Mouse (Mus musculus): ENCODE measurements around the gene Thada. TPM values are rescaled to one million over a fixed set of nuclear protein-coding genes. Genes with fewer than 3 reads are reported as not detected.

Gene Thada
- polyA plus RNA-seq, 2 experiments: 2.0 to 2.5 TPM

DNA sequence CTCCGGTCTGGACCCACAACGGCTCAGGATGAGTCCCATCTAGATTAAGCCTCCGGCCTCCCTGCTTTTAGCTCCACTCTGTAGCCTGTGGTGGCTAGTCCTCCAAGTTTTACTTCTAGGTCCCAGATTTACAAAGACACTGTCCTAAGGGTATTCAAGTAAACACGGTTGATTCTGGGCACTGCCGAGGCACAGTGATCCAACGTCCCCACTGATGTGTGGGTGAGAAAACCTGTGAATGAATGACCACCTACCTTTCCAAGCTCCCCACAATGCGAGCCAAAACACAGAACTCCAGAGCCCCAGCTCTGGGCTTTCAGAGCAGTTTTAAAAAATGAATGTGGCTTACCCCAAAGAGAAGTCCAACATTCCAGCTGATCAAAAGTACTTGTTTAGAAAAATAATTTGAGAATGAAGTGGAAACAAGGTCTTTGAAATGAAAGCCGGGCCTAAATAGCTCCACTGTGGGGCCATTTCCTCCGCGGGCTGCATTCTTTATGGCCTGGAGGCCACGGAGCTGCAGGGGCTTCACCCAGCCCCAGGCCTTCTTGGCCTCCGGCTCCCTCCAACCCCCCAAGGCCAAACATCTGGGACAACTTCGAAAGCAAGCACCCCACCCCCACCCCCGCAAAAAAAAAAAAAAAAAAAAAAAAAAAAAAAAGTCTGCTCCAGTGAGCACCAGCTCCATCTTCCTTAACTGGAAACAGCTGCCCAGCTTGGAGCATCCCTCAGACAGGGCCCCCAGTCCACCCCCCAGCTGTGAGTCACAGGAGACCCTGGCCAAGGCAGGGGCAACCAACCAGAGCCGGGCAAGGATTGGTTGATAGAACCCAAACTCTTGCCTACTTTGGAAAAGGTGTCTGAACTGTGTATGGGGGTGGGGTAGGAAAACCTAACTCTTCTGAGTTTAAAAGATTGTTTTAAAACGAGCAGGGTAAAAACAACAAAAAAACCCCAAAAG is 283.4 kb downstream of the Thada start:
- Histone ChIP-seq H3K27me3 (ENCODE audit: control insufficient read depth, insufficient read depth, low read length) (no peaks in the 10 kb centered on the region), H3K27ac (peak overlapping the region; percentile 87), H3K4me3 (ENCODE audit: insufficient read depth in 1 of 2, low read depth in 2 of 2, low read length in 2 of 2) (peak overlapping the region; percentile 54 to 67), H3K36me3 (replicated peaks; ENCODE audit: control insufficient read depth, insufficient read depth, low read depth) (peaks cover 11% of the 10 kb centered on the region), H3K4me1 (replicated peaks; ENCODE audit: control insufficient read depth in 2 of 2, insufficient read depth in 2 of 2, low read length in 1 of 2) (peaks cover 31 to 34% of the 10 kb centered on the region in 2 experiments), H3K9ac (replicated peaks) (peak overlapping the region; percentile 66), H3K9me3 (ENCODE audit: control insufficient read depth, low read length) (no peaks in the 10 kb centered on the region), H3K4me2 (ENCODE audit: low read depth) (peak overlapping the region; percentile 81)
- TF ChIP-seq EP300 (IDR thresholded peaks at IDR 0.05; ENCODE audit: low read depth) (no peak), CTCF (IDR thresholded peaks at IDR 0.05; ENCODE audit: low read depth) (no peak)
- DNase-seq (ENCODE audit: low read depth in 3 of 3, low spot score in 3 of 3): peak in 1 of 3 experiments; percentile 35
- no peak for ATAC-seq (ENCODE audit: insufficient read depth)
- WGBS (ENCODE audit: insufficient replicate concordance): 9% methylated on average over 15 of the region's 16 CpGs

DNA sequence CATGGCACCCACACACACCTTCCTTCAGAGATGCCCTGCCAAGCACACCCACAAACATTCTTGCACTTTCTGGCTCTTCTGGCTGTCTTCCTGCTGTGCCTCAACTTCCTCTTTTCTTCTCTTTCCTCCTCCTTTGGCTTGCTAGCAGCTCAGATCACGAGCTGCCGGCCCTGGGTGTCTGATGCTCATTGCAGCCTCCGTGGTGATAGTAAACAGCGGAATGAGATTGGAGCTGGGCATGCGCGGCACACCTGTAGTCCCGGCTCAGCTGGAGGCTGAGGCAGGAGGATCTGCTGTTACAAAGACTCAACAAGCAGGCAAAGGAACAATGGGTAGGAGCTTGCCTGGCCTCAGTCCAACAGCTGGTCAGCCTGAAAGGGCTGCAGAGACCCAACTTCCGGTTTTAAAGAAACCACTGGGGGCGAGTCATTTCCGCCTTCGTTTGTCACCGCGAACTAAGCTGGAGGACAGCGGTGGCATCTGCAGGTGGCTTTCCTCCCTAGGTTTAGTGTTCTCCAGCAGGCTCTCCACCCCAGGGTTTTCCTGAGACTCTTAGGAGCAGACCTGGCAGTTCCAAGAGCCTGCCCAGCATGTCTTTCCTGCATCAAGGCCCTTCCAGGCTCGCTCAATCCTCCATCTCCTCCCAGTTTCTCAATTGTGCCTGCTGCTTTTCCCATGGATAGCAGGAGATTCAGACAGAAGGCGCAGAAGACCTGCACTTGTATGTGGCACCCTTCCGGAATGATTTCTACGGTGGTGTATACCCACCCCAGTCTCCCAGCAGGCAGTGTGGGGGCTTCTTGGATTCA is 284.3 kb downstream of the Thada start:
- Histone ChIP-seq H3K27me3 (ENCODE audit: control insufficient read depth, insufficient read depth, low read length) (no peaks in the 10 kb centered on the region), H3K27ac (peak overlapping the region; percentile 87), H3K36me3 (replicated peaks; ENCODE audit: control insufficient read depth, insufficient read depth, low read depth) (peaks cover 11% of the 10 kb centered on the region), H3K4me2 (ENCODE audit: low read depth) (peak overlapping the region; percentile 81), H3K4me1 (replicated peaks; ENCODE audit: control insufficient read depth in 2 of 2, insufficient read depth in 2 of 2, low read length in 1 of 2) (peaks cover 31 to 34% of the 10 kb centered on the region in 2 experiments), H3K9me3 (ENCODE audit: control insufficient read depth, low read length) (no peaks in the 10 kb centered on the region), H3K9ac (replicated peaks) (peak overlapping the region; percentile 66), H3K4me3 (ENCODE audit: insufficient read depth in 1 of 2, low read depth in 2 of 2, low read length in 2 of 2) (peak overlapping the region; percentile 54 to 67)
- ATAC-seq (ENCODE audit: insufficient read depth): no peak
- WGBS (ENCODE audit: insufficient replicate concordance): 11% methylated on average over 18 of the region's 18 CpGs
- peak in 1 of 3 experiments; percentile 50 for DNase-seq (ENCODE audit: low read depth in 3 of 3, low spot score in 3 of 3)
- TF ChIP-seq EP300 (IDR thresholded peaks at IDR 0.05; ENCODE audit: low read depth) (no peak), CTCF (IDR thresholded peaks at IDR 0.05; ENCODE audit: low read depth) (peak; percentile 6; the same call in 1 of the 2 replicates)

- no peaks in the 10 kb centered on the region for H3K27me3 ChIP-seq (ENCODE audit: control insufficient read depth, insufficient read depth, low read length)
- H3K4me2 ChIP-seq (ENCODE audit: low read depth): peak overlapping the region; percentile 81
- no peaks in the 10 kb centered on the region for H3K9me3 ChIP-seq (ENCODE audit: control insufficient read depth, low read length)
- ATAC-seq (ENCODE audit: insufficient read depth): peak; percentile 34; the same call in 1 of the 2 replicates
- H3K4me3 ChIP-seq (ENCODE audit: insufficient read depth in 1 of 2, low read depth in 2 of 2, low read length in 2 of 2): peak overlapping the region; percentile 54 to 67
- peak in 1 of 3 experiments; percentile 53 for DNase-seq (ENCODE audit: low read depth in 3 of 3, low spot score in 3 of 3)
- peaks cover 4% of the 10 kb centered on the region for H3K36me3 ChIP-seq (replicated peaks; ENCODE audit: control insufficient read depth, insufficient read depth, low read depth)
- H3K9ac ChIP-seq (replicated peaks): peak overlapping the region; percentile 66
- H3K27ac ChIP-seq: peak overlapping the region; percentile 87
- peaks cover 31 to 34% of the 10 kb centered on the region in 2 experiments for H3K4me1 ChIP-seq (replicated peaks; ENCODE audit: control insufficient read depth in 2 of 2, insufficient read depth in 2 of 2, low read length in 1 of 2)
- WGBS (ENCODE audit: insufficient replicate concordance): 8% methylated on average over 11 of the region's 11 CpGs
- no peak for TF ChIP-seq CTCF (IDR thresholded peaks at IDR 0.05; ENCODE audit: low read depth)
- 0 out of 2 replicates have a peak, but pooled peaks have one; percentile 27 for TF ChIP-seq EP300 (IDR thresholded peaks at IDR 0.05; ENCODE audit: low read depth)
Measured at GRCm38 (mm10) chr17:84180715-84181501, 285.1 kb downstream of the Thada start.

DNA sequence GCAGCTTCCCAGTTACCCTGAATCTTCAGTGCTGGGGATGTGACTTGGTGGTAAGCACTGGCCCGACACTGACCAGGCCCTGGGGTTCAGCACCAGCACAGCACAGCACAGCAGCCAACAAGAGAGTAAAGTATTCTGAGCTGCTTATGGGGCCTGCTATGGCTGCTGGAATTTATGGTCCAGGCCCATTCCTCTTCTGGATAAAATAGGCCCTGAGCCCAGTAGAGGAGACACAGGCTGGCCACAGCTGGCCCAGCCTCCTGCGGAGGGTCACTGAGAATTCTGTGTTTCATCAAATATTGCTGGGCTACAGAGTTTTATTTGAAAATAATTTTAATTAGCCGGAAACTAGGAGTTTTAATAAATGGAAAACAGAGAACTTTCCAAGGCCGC is 286.0 kb downstream of the Thada start:
- WGBS (ENCODE audit: insufficient replicate concordance): 63% methylated on average over 4 of the region's 4 CpGs

More for the DNA sequence above, 286.0 kb downstream of the Thada start:
- Histone ChIP-seq H3K36me3 (replicated peaks; ENCODE audit: control insufficient read depth, insufficient read depth, low read depth) (no peaks in the 10 kb centered on the region), H3K9me3 (ENCODE audit: control insufficient read depth, low read length) (no peaks in the 10 kb centered on the region; the same call in 1 of the 2 replicates), H3K4me3 (ENCODE audit: insufficient read depth in 1 of 2, low read depth in 2 of 2, low read length in 2 of 2) (no peak overlapping the region), H3K27ac (peak overlapping the region; percentile 43), H3K4me1 (replicated peaks; ENCODE audit: control insufficient read depth in 2 of 2, insufficient read depth in 2 of 2, low read length in 1 of 2) (peaks cover 31 to 34% of the 10 kb centered on the region in 2 experiments), H3K27me3 (ENCODE audit: control insufficient read depth, insufficient read depth, low read length) (no peaks in the 10 kb centered on the region), H3K4me2 (ENCODE audit: low read depth) (peak overlapping the region; percentile 81), H3K9ac (replicated peaks) (no peak overlapping the region; the same call in 1 of the 2 replicates)
- DNase-seq (ENCODE audit: low read depth in 3 of 3, low spot score in 3 of 3) (no peak), ATAC-seq (ENCODE audit: insufficient read depth) (no peak)
- no peak for TF ChIP-seq CTCF (IDR thresholded peaks at IDR 0.05; ENCODE audit: low read depth)
- TF ChIP-seq EP300 (IDR thresholded peaks at IDR 0.05; ENCODE audit: low read depth): no peak
